Mouse (Mus musculus) cortical plate, adult 2 months (tissue): ENCODE data around the gene Epb42.
"Not testable (repeated sequence)": the region's sequence is repeated elsewhere in the genome, so short reads cannot be mapped to it uniquely, and the experiment has no call there.

Experiments
- CTCF ChIP-seq: fragments of 200-500 bp; IDR thresholded peaks from 2 replicates; pipeline ENCODE4 v1.5.1; 2011; ENCODE audit warnings: mild to moderate bottlenecking, control low read depth, low read length; ENCODE audit not compliant: insufficient read depth; ENCODE audit errors: extremely low read depth
- POLR2A ChIP-seq: fragments of 200-500 bp; IDR thresholded peaks from 2 replicates; pipeline ENCODE4 v1.6.1; 2011; ENCODE audit warnings: mild to moderate bottlenecking, low read length, control low read depth; ENCODE audit not compliant: insufficient read depth; ENCODE audit errors: extremely low read depth

DNA sequence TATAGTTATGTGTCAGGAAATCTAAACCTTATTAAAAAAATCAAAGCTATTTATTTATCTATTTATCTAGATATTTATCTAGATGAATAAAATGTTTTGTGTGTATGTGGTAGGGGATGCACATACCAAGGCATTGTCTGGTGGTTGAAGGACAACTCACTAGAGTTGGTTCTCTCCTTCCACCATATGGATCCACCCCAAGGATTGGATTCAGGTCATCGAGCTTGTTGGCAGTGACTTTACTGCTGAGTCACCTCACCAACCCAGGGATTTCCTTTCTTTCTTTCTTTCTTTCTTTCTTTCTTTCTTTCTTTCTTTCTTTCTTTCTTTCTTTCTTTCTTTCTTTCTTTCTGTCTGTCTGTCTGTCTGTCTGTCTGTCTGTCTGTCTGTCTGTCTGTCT lies 40.3 kb downstream of the Epb42 start:
- TF ChIP-seq CTCF, POLR2A: not testable (repeated sequence)
